Mouse (Mus musculus): ENCODE results near the gene Olfr698.

GRCm38 (mm10) chr7:106716296-106716695 lies 38.9 kb downstream of the Olfr698 start, which contains the start of gene Olfr695:
- TF ChIP-seq TAL1 (IDR thresholded peaks at IDR 0.05; ENCODE audit: low read length) (no peak), GATA1 (IDR thresholded peaks at IDR 0.05; ENCODE audit: low read length) (no peak)
